Mouse (Mus musculus) spleen, adult 2 months (tissue): ENCODE measurements around the gene Fbxl14.

Experiments used
- CTCF ChIP-seq: fragments of 200-500 bp; IDR thresholded peaks from 2 replicates; pipeline ENCODE4 v1.5.1; 2011; ENCODE audit warnings: mild to moderate bottlenecking, inconsistent platforms; ENCODE audit not compliant: insufficient read depth, insufficient read length, insufficient replicate concordance; ENCODE audit errors: extremely low read depth
- POLR2A ChIP-seq: fragments of 200-500 bp; IDR thresholded peaks from 2 replicates; pipeline ENCODE4 v1.6.1; 2011; ENCODE audit warnings: low read depth, low read length, inconsistent platforms

DNA sequence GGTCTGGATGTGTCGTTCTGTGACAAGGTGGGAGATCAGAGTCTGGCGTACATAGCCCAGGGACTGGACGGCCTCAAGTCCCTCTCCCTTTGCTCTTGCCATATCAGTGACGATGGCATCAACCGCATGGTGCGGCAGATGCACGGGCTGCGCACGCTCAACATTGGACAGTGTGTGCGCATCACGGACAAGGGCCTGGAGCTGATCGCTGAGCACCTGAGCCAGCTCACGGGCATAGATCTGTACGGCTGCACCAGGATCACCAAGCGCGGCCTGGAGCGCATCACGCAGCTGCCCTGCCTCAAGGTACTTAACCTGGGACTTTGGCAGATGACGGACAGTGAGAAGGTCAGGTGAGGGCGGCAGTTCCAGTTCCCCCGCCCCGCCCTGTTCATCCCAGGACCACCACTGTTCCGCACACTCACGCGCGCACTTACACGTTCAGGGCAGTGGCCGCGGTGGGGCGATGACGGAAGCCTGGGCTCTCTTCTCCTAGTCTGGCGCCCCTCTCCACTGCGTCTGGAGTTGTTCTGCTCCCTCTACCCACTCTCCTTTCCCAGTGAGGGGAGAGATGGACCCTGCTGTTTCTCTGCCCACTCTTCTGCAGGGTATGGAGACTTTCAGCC, 1.4 kb downstream of the Fbxl14 start:
- no peak for TF ChIP-seq CTCF
- no peak for TF ChIP-seq POLR2A
